Mouse (Mus musculus) lung, embryonic 15.5 days (tissue): ENCODE results near the gene Coro6. TPM values are rescaled to one million over a fixed set of nuclear protein-coding genes. Genes with fewer than 3 reads are reported as not detected.
A peak's percentile ranks its signal among the peaks of the same experiment; 100 is the strongest.

Experiments
- ATAC-seq: fragments of 200-750 bp; cut with Nextera tagmentation; 2 replicates; pipeline ENCODE4 v1.8.0; 2017; ENCODE audit warnings: moderate number of reproducible peaks, borderline replicate concordance; ENCODE audit not compliant: low FRiP score, low TSS enrichment; ENCODE audit errors: extremely low read depth
- H3K27ac ChIP-seq: fragments of 300-500 bp; sonication (generic); 2 replicates; pipeline ENCODE4 v1.5.1; 2015; ENCODE audit warnings: moderate library complexity, mild to moderate bottlenecking, inconsistent platforms
- H3K27me3 ChIP-seq: fragments of 300-500 bp; sonication (generic); 2 replicates; pipeline ENCODE4 v1.6.1; 2015; ENCODE audit warnings: inconsistent platforms
- H3K36me3 ChIP-seq: fragments of 300-500 bp; sonication (generic); 2 replicates; pipeline ENCODE4 v1.6.1; 2015; ENCODE audit warnings: inconsistent platforms
- H3K4me1 ChIP-seq: fragments of 300-500 bp; sonication (generic); 2 replicates; pipeline ENCODE4 v1.6.1; 2015; ENCODE audit warnings: inconsistent platforms
- H3K4me2 ChIP-seq: fragments of 300-500 bp; sonication (generic); 2 replicates; pipeline ENCODE4 v1.6.1; 2015; ENCODE audit warnings: inconsistent platforms, mild to moderate bottlenecking, moderate library complexity
- H3K4me3 ChIP-seq: fragments of 300-500 bp; sonication (generic); 2 replicates; pipeline ENCODE4 v1.5.1; 2015; ENCODE audit warnings: mild to moderate bottlenecking, inconsistent platforms
- H3K9ac ChIP-seq: fragments of 300-500 bp; sonication (generic); 2 replicates; pipeline ENCODE4 v1.6.1; 2015; ENCODE audit warnings: inconsistent platforms
- H3K9me3 ChIP-seq: fragments of 300-500 bp; sonication (generic); 2 replicates; pipeline ENCODE4 v1.6.1; 2016; ENCODE audit warnings: inconsistent platforms
- WGBS: fragments of 180-500 bp; shearing (Covaris S2); methylation state at CpG from one replicate; pipeline ENCODE4 v1.1.7; 2015; 5-methylcytosine and 5-hydroxymethylcytosine counted together
- polyA plus RNA-seq: library from polyadenylated mRNA; unstranded; fragments of >200 nt; fragmentation: Nextera tagmentation; extraction: Ambion mirVana; gene quantifications from 2 replicates; pipeline ENCODE4 v1.2.1, GENCODE M21; 2015

Coro6 gene
- polyA plus RNA-seq, 1 experiment from 2014 or later: 0.97 TPM

GRCm38 (mm10) chr11:77466544-77466943 is 4.3 kb downstream of the Coro6 start:
- Histone ChIP-seq H3K4me2 (peak overlapping the region; percentile 42; the same call in 1 of the 2 replicates), H3K4me1 (peaks cover 32% of the 10 kb centered on the region; the same call in 1 of the 2 replicates), H3K27ac (no peak overlapping the region), H3K36me3 (peaks cover 4% of the 10 kb centered on the region), H3K9ac (no peak overlapping the region), H3K4me3 (no peak overlapping the region), H3K27me3 (peaks cover 76% of the 10 kb centered on the region), H3K9me3 (no peaks in the 10 kb centered on the region)
- 32% methylated on average over 9 of the region's 9 CpGs for WGBS
- no peak for ATAC-seq

GRCm38 (mm10) chr11:77467157-77467556 is 4.9 kb downstream of the Coro6 start:
- no peak overlapping the region for H3K4me3 ChIP-seq
- peaks cover 27% of the 10 kb centered on the region; the same call in 1 of the 2 replicates for H3K4me1 ChIP-seq
- H3K4me2 ChIP-seq: peak overlapping the region; percentile 42
- H3K36me3 ChIP-seq: peaks cover 9% of the 10 kb centered on the region
- H3K27me3 ChIP-seq: peaks cover 70% of the 10 kb centered on the region
- no peak overlapping the region for H3K27ac ChIP-seq
- no peak overlapping the region for H3K9ac ChIP-seq
- ATAC-seq: no peak
- H3K9me3 ChIP-seq: no peaks in the 10 kb centered on the region
- WGBS: 3% methylated on average over 25 of the region's 25 CpGs

- Histone ChIP-seq H3K27ac (no peak overlapping the region), H3K36me3 (peaks cover 12% of the 10 kb centered on the region), H3K9me3 (no peaks in the 10 kb centered on the region), H3K4me2 (peak overlapping the region; percentile 42), H3K4me1 (peaks cover 24% of the 10 kb centered on the region; the same call in 1 of the 2 replicates), H3K27me3 (peaks cover 63% of the 10 kb centered on the region), H3K9ac (no peak overlapping the region), H3K4me3 (no peak overlapping the region)
- ATAC-seq: no peak
- WGBS: 14% methylated on average over 20 of the region's 20 CpGs
These were observed 5.6 kb downstream of the Coro6 start for GRCm38 (mm10) chr11:77467784-77468183.

GRCm38 (mm10) chr11:77468397-77468796 is 6.2 kb downstream of the Coro6 start:
- peaks cover 12% of the 10 kb centered on the region for H3K36me3 ChIP-seq
- H3K27me3 ChIP-seq: peaks cover 57% of the 10 kb centered on the region
- ATAC-seq: no peak

GRCm38 (mm10) chr11:77471407-77471806 is 9.2 kb downstream of the Coro6 start:
- no peak overlapping the region for H3K4me2 ChIP-seq
- peaks cover 9% of the 10 kb centered on the region; the same call in 1 of the 2 replicates for H3K4me1 ChIP-seq
- WGBS: 68% methylated on average over 29 of the region's 29 CpGs
- no peak overlapping the region for H3K4me3 ChIP-seq
- H3K27me3 ChIP-seq: peaks cover 28% of the 10 kb centered on the region
- no peak overlapping the region for H3K27ac ChIP-seq
- peaks cover 12% of the 10 kb centered on the region for H3K36me3 ChIP-seq
- H3K9ac ChIP-seq: no peak overlapping the region
- no peak for ATAC-seq
- no peaks in the 10 kb centered on the region for H3K9me3 ChIP-seq

More at GRCm38 (mm10) chr11:77468397-77468796, 6.2 kb downstream of the Coro6 start:
- Histone ChIP-seq H3K4me3 (no peak overlapping the region), H3K4me2 (no peak overlapping the region), H3K27ac (no peak overlapping the region), H3K9ac (no peak overlapping the region), H3K4me1 (peaks cover 20% of the 10 kb centered on the region; the same call in 1 of the 2 replicates), H3K9me3 (no peaks in the 10 kb centered on the region)
- 77% methylated on average over 9 of the region's 9 CpGs for WGBS

GRCm38 (mm10) chr11:77472775-77473174 is 10.6 kb downstream of the Coro6 start:
- no peak for ATAC-seq
- Histone ChIP-seq H3K36me3 (peaks cover 12% of the 10 kb centered on the region), H3K4me2 (no peak overlapping the region), H3K27ac (no peak overlapping the region), H3K4me3 (no peak overlapping the region), H3K9ac (no peak overlapping the region), H3K4me1 (peaks cover 2% of the 10 kb centered on the region; the same call in 1 of the 2 replicates), H3K27me3 (peaks cover 15% of the 10 kb centered on the region), H3K9me3 (no peaks in the 10 kb centered on the region)
- WGBS: 84% methylated on average over 16 of the region's 16 CpGs

- H3K9me3 ChIP-seq: no peaks in the 10 kb centered on the region
- no peak overlapping the region for H3K27ac ChIP-seq
- WGBS: 94% methylated on average over 14 of the region's 14 CpGs
- H3K4me1 ChIP-seq: no peaks in the 10 kb centered on the region
- peaks cover 11% of the 10 kb centered on the region for H3K36me3 ChIP-seq
- H3K4me2 ChIP-seq: no peak overlapping the region
- no peaks in the 10 kb centered on the region for H3K27me3 ChIP-seq
- ATAC-seq: no peak; the same call in 1 of the 2 replicates
- no peak overlapping the region for H3K4me3 ChIP-seq
- no peak overlapping the region for H3K9ac ChIP-seq
These were observed 14.0 kb downstream of the Coro6 start for GRCm38 (mm10) chr11:77476216-77476615.

GRCm38 (mm10) chr11:77476895-77477294 is 14.7 kb downstream of the Coro6 start:
- Histone ChIP-seq H3K36me3 (peaks cover 5% of the 10 kb centered on the region), H3K9me3 (no peaks in the 10 kb centered on the region), H3K4me3 (no peak overlapping the region), H3K27me3 (no peaks in the 10 kb centered on the region), H3K4me1 (no peaks in the 10 kb centered on the region), H3K9ac (no peak overlapping the region), H3K4me2 (no peak overlapping the region), H3K27ac (no peak overlapping the region)
- 82% methylated on average over 6 of the region's 6 CpGs for WGBS
- no peak for ATAC-seq

GRCm38 (mm10) chr11:77483043-77483442 is 20.8 kb downstream of the Coro6 start:
- no peaks in the 10 kb centered on the region for H3K27me3 ChIP-seq
- H3K9ac ChIP-seq: no peak overlapping the region
- no peak overlapping the region for H3K27ac ChIP-seq
- H3K4me1 ChIP-seq: peaks cover 38% of the 10 kb centered on the region
- no peak overlapping the region for H3K4me3 ChIP-seq
- no peak for ATAC-seq
- H3K4me2 ChIP-seq: no peak overlapping the region
- H3K9me3 ChIP-seq: no peaks in the 10 kb centered on the region
- H3K36me3 ChIP-seq: no peaks in the 10 kb centered on the region
- 51% methylated on average over 3 of the region's 3 CpGs for WGBS

- Histone ChIP-seq H3K9me3 (no peaks in the 10 kb centered on the region), H3K27ac (no peak overlapping the region), H3K4me1 (peaks cover 44% of the 10 kb centered on the region), H3K4me3 (no peak overlapping the region), H3K27me3 (no peaks in the 10 kb centered on the region), H3K36me3 (no peaks in the 10 kb centered on the region), H3K9ac (no peak overlapping the region), H3K4me2 (no peak overlapping the region)
- ATAC-seq: no peak
- WGBS: 28% methylated on average over 11 of the region's 11 CpGs
These were observed 21.5 kb downstream of the Coro6 start for GRCm38 (mm10) chr11:77483510-77484255.

GRCm38 (mm10) chr11:77485229-77485628 is 23.0 kb downstream of the Coro6 start:
- Histone ChIP-seq H3K4me3 (no peak overlapping the region), H3K9me3 (no peaks in the 10 kb centered on the region), H3K36me3 (no peaks in the 10 kb centered on the region), H3K27me3 (no peaks in the 10 kb centered on the region), H3K27ac (no peak overlapping the region), H3K9ac (no peak overlapping the region), H3K4me1 (peaks cover 52% of the 10 kb centered on the region), H3K4me2 (no peak overlapping the region)
- WGBS: 57% methylated on average over 6 of the region's 6 CpGs
- no peak for ATAC-seq

GRCm38 (mm10) chr11:77486798-77487197 is 24.6 kb downstream of the Coro6 start:
- peaks cover 66% of the 10 kb centered on the region for H3K4me1 ChIP-seq
- H3K36me3 ChIP-seq: no peaks in the 10 kb centered on the region
- H3K9ac ChIP-seq: no peak overlapping the region
- no peak for ATAC-seq
- 49% methylated on average over 5 of the region's 5 CpGs for WGBS
- H3K9me3 ChIP-seq: no peaks in the 10 kb centered on the region
- no peak overlapping the region for H3K4me2 ChIP-seq
- no peak overlapping the region for H3K4me3 ChIP-seq
- H3K27ac ChIP-seq: 0 out of 2 replicates have a peak overlapping the region, but pooled peaks have one; percentile 15
- no peaks in the 10 kb centered on the region for H3K27me3 ChIP-seq
